Mouse (Mus musculus) forebrain, embryonic 10.5 days (tissue): Measurements from ENCODE around the gene Jph3. TPM values are rescaled to one million over a fixed set of nuclear protein-coding genes. Genes with fewer than 3 reads are reported as not detected.

ENCODE experiments used
- DNase-seq: peaks from one replicate; pipeline ENCODE4 v3.0.0-alpha.2; 2017; ENCODE audit warnings: low spot score; ENCODE audit errors: extremely low spot score
- H3K27ac ChIP-seq: fragments of 300-500 bp; sonication (generic); 2 replicates; pipeline ENCODE4 v1.5.1; 2016; ENCODE audit warnings: mild to moderate bottlenecking
- H3K27me3 ChIP-seq: fragments of 300-500 bp; sonication (generic); 2 replicates; pipeline ENCODE4 v1.6.1; 2016; ENCODE audit warnings: mild to moderate bottlenecking; ENCODE audit not compliant: poor library complexity, severe bottlenecking
- H3K36me3 ChIP-seq: fragments of 300-500 bp; sonication (generic); replicated peaks from 2 replicates; pipeline ENCODE4 v1.6.1; 2016; ENCODE audit warnings: mild to moderate bottlenecking, moderate library complexity
- H3K4me1 ChIP-seq: fragments of 300-500 bp; sonication (generic); 2 replicates; pipeline ENCODE4 v1.6.1; 2016
- H3K4me3 ChIP-seq: fragments of 300-500 bp; sonication (generic); 2 replicates; pipeline ENCODE4 v1.5.1; 2016; ENCODE audit warnings: mild to moderate bottlenecking, moderate library complexity
- H3K9me3 ChIP-seq: fragments of 300-500 bp; sonication (generic); 2 replicates; pipeline ENCODE4 v1.6.1; 2016; ENCODE audit warnings: mild to moderate bottlenecking, moderate library complexity
- WGBS: fragments of 180-500 bp; shearing (Covaris S2); methylation state at CpG from one replicate; pipeline ENCODE4 v1.1.7; 2016; 5-methylcytosine and 5-hydroxymethylcytosine counted together
- polyA plus RNA-seq: library from polyadenylated mRNA; unstranded; fragments of >200 nt; fragmentation: Nextera tagmentation; extraction: Ambion mirVana; gene quantifications from 2 replicates; pipeline ENCODE4 v1.2.1, GENCODE M21; 2016

The Jph3 gene
- polyA plus RNA-seq, 1 experiment from 2014 or later, result 5.6 TPM

DNA sequence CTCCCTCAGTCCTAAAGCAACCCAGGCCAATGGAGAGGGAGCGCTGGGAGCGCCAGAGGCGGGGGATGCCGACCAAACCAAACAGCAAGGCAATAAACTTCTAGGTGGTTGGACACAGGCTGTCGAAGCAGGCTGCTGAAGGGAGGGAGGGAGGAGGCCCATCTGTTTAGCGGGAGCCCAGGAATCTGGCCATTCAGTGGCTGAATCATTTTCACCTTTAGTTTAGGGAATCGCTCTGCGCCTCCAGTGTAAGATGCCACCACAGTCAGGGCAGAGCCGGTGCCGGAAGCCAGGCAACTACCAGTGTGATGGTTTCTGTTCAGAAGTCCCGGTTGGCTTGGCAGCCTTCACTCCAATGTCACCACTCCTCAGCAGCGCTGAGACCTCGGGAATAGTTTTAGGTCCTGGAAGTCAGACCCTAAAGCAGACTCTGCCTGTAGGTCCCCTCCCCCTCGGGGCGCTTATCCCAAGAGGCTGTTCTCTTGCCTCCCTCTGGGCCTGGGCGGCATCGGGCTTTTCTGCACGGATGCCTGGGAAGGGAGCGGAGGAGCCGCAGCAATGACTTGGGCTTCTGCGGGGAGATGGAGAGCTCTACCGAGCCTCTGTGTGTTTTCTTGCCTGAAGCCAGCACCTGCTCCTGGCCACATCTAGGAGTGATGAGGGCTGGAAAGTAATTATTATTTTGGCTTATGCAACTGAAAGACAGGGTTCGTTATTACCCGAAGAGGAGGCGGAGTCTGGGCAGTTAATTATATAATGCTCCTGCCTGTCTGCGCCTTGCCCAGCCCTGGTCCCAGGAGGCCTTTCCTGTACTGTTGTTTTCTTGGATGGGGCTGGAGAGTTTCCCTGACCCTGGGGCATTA is 2.3 kb downstream of the Jph3 start:
- 5% methylated on average over 26 of the region's 26 CpGs for whole genome bisulfite sequencing
- Histone ChIP-seq H3K27me3 (peaks cover 73% of the 10 kb centered on the region), H3K4me1 (peaks cover 27% of the 10 kb centered on the region), H3K9me3 (peaks cover 8% of the 10 kb centered on the region), H3K4me3 (peak overlapping the region; percentile 62), H3K27ac (no peak overlapping the region), H3K36me3 (no peaks in the 10 kb centered on the region)
- peak; percentile 27 for DNase-seq

DNA sequence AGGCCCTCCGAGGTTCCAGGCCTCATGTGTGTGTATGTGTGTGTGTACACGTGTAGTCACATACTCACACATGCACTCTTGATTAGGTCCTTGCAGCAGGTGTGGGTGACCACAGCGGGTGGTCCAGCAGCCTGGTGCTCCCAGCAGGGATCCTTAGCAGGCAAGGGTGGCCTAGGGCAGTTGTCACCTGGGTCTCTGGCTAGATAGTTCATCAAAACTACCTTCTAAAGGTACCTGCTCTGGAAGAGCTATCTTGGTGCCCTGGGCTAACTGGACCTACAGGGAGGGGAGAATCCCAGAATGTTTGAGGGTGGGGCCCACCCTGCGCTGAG is 2.9 kb downstream of the Jph3 start:
- Histone ChIP-seq H3K4me1 (peaks cover 27% of the 10 kb centered on the region), H3K36me3 (no peaks in the 10 kb centered on the region), H3K9me3 (peaks cover 3% of the 10 kb centered on the region), H3K27ac (no peak overlapping the region), H3K4me3 (peak overlapping the region; percentile 62; the same call in 1 of the 2 replicates), H3K27me3 (peaks cover 69% of the 10 kb centered on the region)
- no peak for DNase-seq
- 57% methylated on average over 4 of the region's 4 CpGs for WGBS

DNA sequence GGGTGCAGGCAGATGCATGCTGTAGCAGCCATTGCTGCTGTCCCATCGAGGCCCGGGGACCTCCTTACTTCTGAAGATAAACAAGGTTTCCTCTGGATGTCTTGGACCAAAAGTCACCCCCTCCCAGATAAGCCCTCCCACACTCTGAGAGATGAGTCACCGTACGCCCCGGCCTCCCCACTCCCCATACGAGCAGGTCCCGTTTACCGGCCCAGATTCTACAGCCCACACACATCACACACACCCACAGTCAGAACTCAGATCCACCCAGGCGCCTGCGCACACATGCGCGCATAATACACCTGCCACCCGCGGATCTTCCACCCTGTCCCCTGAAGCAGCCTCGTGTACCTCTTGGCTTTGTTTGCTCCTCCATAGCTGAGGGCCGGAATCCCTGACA is 4.8 kb downstream of the Jph3 start:
- no peak overlapping the region for H3K4me3 ChIP-seq
- no peaks in the 10 kb centered on the region for H3K9me3 ChIP-seq
- H3K36me3 ChIP-seq, result no peaks in the 10 kb centered on the region
- WGBS, result 96% methylated on average over 16 of the region's 16 CpGs
- no peak overlapping the region for H3K27ac ChIP-seq
- H3K27me3 ChIP-seq, result peaks cover 49% of the 10 kb centered on the region
- peaks cover 26% of the 10 kb centered on the region for H3K4me1 ChIP-seq
- no peak for DNase-seq

DNA sequence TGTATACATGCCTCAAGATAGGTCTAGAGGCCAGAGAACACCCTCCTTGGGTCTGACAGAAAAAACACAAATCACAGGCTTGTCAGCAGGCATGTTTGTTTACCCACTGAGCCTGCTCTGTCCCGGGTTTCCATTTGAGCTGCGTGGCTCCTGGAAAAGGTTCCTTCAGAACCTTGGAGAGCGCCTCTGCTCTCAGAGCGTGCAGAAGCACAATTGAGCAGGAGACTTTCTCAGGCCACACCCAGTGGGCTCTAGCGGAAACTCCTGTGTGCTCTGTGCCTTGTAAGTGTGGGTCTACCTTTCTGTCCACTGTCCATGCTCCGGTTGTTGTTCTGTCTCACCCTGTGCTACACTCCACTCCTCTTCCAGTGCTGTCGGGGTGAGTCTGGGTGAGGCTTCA is 6.8 kb downstream of the Jph3 start:
- H3K9me3 ChIP-seq, result no peaks in the 10 kb centered on the region
- WGBS, result 18% methylated on average over 7 of the region's 7 CpGs
- H3K4me3 ChIP-seq, result no peak overlapping the region
- H3K36me3 ChIP-seq, result no peaks in the 10 kb centered on the region
- no peak overlapping the region for H3K27ac ChIP-seq
- H3K27me3 ChIP-seq, result peaks cover 30% of the 10 kb centered on the region
- H3K4me1 ChIP-seq, result peaks cover 11% of the 10 kb centered on the region
- DNase-seq, result peak; percentile 51

DNA sequence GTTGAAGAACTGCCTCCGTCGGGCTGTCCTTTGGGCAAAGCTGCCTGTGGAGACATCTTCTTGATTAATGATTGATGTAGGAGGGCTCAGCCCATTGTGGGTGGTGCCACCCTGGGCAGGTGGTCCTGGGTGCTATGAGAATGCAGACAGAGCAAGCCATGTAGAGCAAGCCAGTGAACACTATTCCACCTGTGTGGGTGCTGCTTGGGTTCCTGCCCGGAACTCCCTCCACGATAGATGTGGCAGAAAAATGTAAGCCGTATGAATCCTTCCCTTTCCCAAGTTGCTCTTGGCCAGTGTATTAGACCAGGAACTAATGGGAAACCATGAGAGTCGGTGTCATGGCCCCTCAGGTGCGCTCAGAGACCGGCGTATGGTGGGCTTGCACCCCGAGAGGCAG is 11.3 kb downstream of the Jph3 start:
- no peak for DNase-seq
- Histone ChIP-seq H3K27me3 (no peaks in the 10 kb centered on the region), H3K4me3 (no peak overlapping the region), H3K36me3 (no peaks in the 10 kb centered on the region), H3K27ac (no peak overlapping the region), H3K9me3 (no peaks in the 10 kb centered on the region), H3K4me1 (no peaks in the 10 kb centered on the region)
- 93% methylated on average over 10 of the region's 10 CpGs for WGBS

DNA sequence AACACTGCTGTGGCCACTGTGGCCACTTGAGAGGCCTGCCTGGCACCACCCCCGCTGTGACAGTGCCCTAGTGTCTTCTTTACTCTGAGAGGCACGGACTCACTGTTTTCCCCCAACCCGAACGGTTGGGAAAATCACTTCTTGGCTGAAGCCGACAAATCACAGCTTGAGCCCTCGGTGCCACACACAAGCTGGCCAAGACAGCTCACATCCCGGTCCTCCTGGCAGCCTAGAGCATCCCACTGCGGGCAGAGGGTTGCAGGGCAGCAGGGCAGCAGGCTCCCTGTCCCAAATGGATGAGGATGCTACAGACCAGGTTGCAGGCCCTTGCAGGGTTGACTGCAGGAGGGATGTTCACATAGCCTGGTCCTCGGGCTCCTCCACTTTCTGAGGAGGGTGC is 20.1 kb downstream of the Jph3 start:
- Histone ChIP-seq H3K27me3 (peaks cover 23% of the 10 kb centered on the region), H3K4me3 (no peak overlapping the region), H3K9me3 (no peaks in the 10 kb centered on the region; the same call in 1 of the 2 replicates), H3K4me1 (no peaks in the 10 kb centered on the region), H3K27ac (no peak overlapping the region), H3K36me3 (no peaks in the 10 kb centered on the region)
- no peak for DNase-seq
- 84% methylated on average over 9 of the region's 9 CpGs for WGBS

DNA sequence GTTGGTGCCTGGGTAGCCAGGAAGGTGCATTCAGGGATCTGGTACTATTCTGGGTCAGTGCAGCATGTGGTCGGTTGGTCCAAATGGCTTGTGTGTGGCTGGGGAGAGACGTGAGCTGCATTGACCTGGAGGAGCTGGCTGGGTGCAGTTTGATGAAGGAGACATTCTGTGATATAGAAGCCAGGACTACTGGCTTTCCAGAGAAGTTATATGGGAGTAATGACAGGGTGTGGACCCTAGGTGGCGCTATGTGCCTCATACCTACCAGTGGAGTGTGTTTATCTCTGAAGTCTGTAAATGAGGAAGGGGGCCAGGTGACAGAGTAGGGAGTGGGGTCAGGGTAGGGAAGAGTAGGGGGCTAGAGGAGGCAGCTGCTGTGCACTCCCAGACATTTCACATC is 21.1 kb downstream of the Jph3 start:
- Histone ChIP-seq H3K36me3 (no peaks in the 10 kb centered on the region), H3K27ac (no peak overlapping the region), H3K4me1 (no peaks in the 10 kb centered on the region), H3K4me3 (no peak overlapping the region), H3K9me3 (no peaks in the 10 kb centered on the region; the same call in 1 of the 2 replicates), H3K27me3 (peaks cover 25% of the 10 kb centered on the region)
- no peak for DNase-seq
- 41% methylated on average over 3 of the region's 3 CpGs for WGBS

DNA sequence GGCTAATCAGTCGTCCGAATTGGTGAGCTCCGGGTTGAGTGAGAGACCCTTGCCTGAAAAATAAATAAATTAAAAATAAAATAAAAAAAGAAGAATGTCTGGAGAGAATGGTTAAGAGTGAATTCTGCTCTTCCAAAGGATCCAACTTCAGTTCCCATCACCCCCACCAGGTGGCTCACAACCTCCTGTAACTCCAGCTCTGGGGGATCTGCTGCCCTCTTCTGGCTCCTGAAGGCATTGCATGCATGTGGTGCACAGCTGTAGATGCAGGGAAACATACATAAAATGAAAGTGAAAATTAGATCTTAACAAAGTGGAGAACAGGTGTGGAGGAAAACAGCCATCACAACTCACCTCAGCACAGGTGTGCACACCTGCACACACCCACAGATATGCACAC is 22.0 kb downstream of the Jph3 start:
- no peaks in the 10 kb centered on the region; the same call in 1 of the 2 replicates for H3K9me3 ChIP-seq
- DNase-seq, result peak; percentile 68
- H3K27ac ChIP-seq, result no peak overlapping the region
- 22% methylated on average over 3 of the region's 3 CpGs for WGBS
- H3K4me3 ChIP-seq, result no peak overlapping the region
- no peaks in the 10 kb centered on the region for H3K4me1 ChIP-seq
- H3K27me3 ChIP-seq, result peaks cover 25% of the 10 kb centered on the region
- no peaks in the 10 kb centered on the region for H3K36me3 ChIP-seq

DNA sequence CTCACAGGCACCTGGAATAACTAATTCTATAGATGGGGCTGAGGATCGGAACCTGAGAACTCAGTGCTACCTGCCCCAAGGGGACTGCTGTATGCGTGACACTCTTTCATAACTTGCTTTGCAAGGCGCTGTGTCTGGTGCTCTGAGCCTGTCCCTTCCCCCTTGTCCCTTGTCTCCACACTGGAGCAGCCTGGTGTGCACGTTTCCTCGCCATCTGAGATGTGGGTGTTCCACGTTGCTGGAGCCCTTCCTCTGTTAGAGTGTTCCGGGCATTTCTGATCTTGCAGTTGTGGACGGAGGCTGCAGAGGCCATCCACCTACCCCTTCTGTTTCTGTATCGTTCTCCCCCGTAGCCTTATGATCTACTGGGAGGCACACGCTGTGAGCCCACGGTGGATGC is 29.0 kb downstream of the Jph3 start:
- 77% methylated on average over 12 of the region's 12 CpGs for WGBS
- Histone ChIP-seq H3K4me1 (no peaks in the 10 kb centered on the region), H3K27ac (no peak overlapping the region), H3K9me3 (no peaks in the 10 kb centered on the region), H3K4me3 (no peak overlapping the region), H3K27me3 (peaks cover 13% of the 10 kb centered on the region), H3K36me3 (no peaks in the 10 kb centered on the region)
- no peak for DNase-seq

DNA sequence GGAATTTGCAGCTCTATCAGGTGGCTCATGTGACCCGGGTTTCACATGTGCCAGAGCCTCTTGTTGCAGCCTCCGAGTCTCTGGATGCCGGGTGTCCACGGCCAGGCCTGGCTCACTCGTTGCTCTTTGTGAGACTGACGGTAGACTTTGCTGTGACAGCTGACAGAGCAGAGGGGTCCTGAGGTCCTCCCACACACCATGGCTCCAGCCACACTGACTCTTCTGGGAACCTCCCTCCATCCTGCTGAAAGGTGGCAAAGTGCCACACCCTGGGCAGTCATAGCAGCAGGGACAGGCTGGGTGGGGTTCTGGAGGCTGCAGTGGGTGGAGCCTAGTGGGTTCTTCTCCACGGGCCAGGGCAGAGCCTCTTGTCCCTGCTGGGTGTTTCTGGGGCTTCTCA is 31.1 kb downstream of the Jph3 start:
- no peak overlapping the region for H3K4me3 ChIP-seq
- DNase-seq, result no peak
- 90% methylated on average over 7 of the region's 7 CpGs for WGBS
- H3K27ac ChIP-seq, result no peak overlapping the region
- H3K36me3 ChIP-seq, result no peaks in the 10 kb centered on the region
- no peaks in the 10 kb centered on the region for H3K27me3 ChIP-seq
- no peaks in the 10 kb centered on the region for H3K4me1 ChIP-seq
- no peaks in the 10 kb centered on the region for H3K9me3 ChIP-seq

DNA sequence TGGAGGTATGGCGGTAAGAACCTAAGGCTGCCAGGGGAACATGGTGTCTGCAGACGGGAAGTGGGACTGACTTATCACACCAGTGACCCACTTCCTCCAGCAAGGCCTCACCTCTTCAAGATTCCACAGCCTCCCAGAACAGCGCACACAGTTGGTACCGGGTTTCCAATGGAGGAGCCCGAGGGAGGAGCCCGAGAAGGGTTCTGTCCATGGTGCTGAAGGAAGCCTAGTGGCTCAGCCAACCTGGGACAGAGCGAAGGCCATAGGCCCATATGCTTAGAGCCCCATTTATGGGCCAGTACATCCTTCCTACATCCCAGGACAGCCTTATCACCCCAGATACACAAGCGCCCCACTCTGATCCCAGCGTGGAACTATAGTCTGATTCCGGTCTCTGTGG is 32.1 kb downstream of the Jph3 start:
- H3K27me3 ChIP-seq, result no peaks in the 10 kb centered on the region
- no peaks in the 10 kb centered on the region for H3K36me3 ChIP-seq
- no peak overlapping the region for H3K27ac ChIP-seq
- WGBS, result 34% methylated on average over 10 of the region's 10 CpGs
- DNase-seq, result peak; percentile 59
- no peak overlapping the region for H3K4me3 ChIP-seq
- no peaks in the 10 kb centered on the region for H3K9me3 ChIP-seq
- H3K4me1 ChIP-seq, result no peaks in the 10 kb centered on the region

DNA sequence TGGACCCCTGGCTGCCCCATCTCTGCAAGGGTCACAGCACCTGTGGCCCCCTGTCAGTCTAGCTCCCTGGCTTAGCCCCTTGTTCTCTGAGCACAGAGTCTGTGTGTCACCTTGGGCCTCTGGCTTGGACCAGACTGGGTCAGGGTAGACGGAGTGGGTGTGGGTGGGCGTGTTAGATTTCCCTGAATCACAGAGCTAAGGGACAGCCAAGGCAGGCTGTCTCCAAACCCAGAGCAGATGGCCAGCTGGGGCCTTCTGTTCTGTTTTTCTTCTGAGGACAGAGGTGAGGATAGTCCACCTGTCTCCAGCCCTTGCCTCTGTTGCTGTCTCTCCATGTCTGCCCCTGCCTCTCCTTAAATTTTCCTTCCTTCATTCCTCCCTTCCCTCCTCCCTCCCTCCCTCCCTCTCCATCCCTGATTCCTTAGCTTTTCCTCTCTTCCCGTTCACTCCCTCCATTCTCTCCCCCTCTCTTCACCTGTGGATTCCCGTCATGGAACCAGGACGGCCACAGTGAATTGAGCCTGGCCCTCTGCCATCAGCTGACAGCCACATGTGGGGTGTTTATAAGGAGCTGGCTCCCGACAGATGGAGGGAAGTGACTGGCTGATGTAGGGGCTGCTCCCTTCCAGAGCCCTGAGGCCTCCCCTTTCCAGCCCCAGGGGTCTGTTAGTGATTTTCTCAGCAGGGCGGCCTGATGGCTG is 33.7 kb downstream of the Jph3 start:
- no peak for DNase-seq
- no peaks in the 10 kb centered on the region for H3K27me3 ChIP-seq
- no peak overlapping the region for H3K4me3 ChIP-seq
- no peaks in the 10 kb centered on the region for H3K36me3 ChIP-seq
- no peaks in the 10 kb centered on the region for H3K4me1 ChIP-seq
- no peak overlapping the region for H3K27ac ChIP-seq
- no peaks in the 10 kb centered on the region for H3K9me3 ChIP-seq
- WGBS, result 70% methylated on average over 7 of the region's 7 CpGs

DNA sequence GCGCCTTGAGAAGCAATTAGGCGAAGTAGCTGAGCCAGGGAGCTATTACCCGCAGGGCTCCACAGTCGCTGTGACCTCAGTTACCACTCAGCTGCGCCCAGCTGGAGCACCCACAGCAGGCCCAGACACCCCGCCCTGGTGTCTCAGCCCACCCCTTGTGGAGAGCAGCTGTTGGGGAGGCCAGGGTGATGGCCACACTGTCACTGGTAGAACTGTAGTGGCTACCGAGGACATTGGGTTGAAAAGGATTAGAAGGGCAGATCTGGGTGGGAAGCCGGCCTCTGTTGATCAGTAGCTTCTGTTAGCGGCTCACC is 34.2 kb downstream of the Jph3 start:
- Histone ChIP-seq H3K36me3 (no peaks in the 10 kb centered on the region), H3K27ac (no peak overlapping the region), H3K27me3 (no peaks in the 10 kb centered on the region), H3K9me3 (no peaks in the 10 kb centered on the region), H3K4me3 (no peak overlapping the region), H3K4me1 (no peaks in the 10 kb centered on the region)
- 76% methylated on average over 9 of the region's 9 CpGs for WGBS
- no peak for DNase-seq
